Mouse (Mus musculus) embryonic facial prominence, embryonic 11.5 days (tissue): ENCODE data around the gene Mat2b. TPM values are rescaled to one million over a fixed set of nuclear protein-coding genes. Genes with fewer than 3 reads are reported as not detected.

ENCODE experiments used
- ATAC-seq: fragments of 200-750 bp; cut with Nextera tagmentation; replicated peaks from 2 replicates; pipeline ENCODE4 v1.8.0; 2017; ENCODE audit warnings: low read depth; ENCODE audit not compliant: insufficient number of reproducible peaks, low FRiP score, low TSS enrichment
- DNase-seq: peaks from one replicate; pipeline ENCODE4 v3.0.0-alpha.2; 2015; ENCODE audit warnings: low spot score
- H3K27ac ChIP-seq: fragments of 300-500 bp; sonication (generic); replicated peaks from 2 replicates; pipeline ENCODE4 v1.5.1; 2014; ENCODE audit warnings: mild to moderate bottlenecking, low read depth, low read length, control low read depth
- H3K27me3 ChIP-seq: fragments of 300-500 bp; sonication (generic); 2 replicates; pipeline ENCODE4 v1.6.1; 2014; ENCODE audit warnings: mild to moderate bottlenecking, low read length, moderate library complexity, mixed read lengths; ENCODE audit not compliant: control insufficient read depth, insufficient read depth
- H3K36me3 ChIP-seq: fragments of 300-500 bp; sonication (generic); replicated peaks from 2 replicates; pipeline ENCODE4 v1.6.1; 2014; ENCODE audit warnings: low read depth, mild to moderate bottlenecking, low read length, moderate library complexity, mixed read lengths; ENCODE audit not compliant: control insufficient read depth, insufficient read depth
- H3K4me1 ChIP-seq: fragments of 300-500 bp; sonication (generic); 2 replicates; pipeline ENCODE4 v1.6.1; 2014; ENCODE audit warnings: low read length, mixed read lengths; ENCODE audit not compliant: control insufficient read depth, insufficient read depth
- H3K4me2 ChIP-seq: fragments of 300-500 bp; sonication (generic); 2 replicates; pipeline ENCODE4 v1.6.1; 2014; ENCODE audit warnings: low read depth, mild to moderate bottlenecking, control low read depth, low read length, moderate library complexity
- H3K4me3 ChIP-seq: fragments of 300-500 bp; sonication (generic); 2 replicates; pipeline ENCODE4 v1.5.1; 2014; ENCODE audit warnings: low read depth, low read length, control low read depth
- H3K9ac ChIP-seq: fragments of 300-500 bp; sonication (generic); replicated peaks from 2 replicates; pipeline ENCODE4 v1.6.1; 2014; ENCODE audit warnings: mild to moderate bottlenecking, control low read depth, low read length
- H3K9me3 ChIP-seq: fragments of 300-500 bp; sonication (generic); replicated peaks from 2 replicates; pipeline ENCODE4 v1.6.1; 2016; ENCODE audit warnings: mild to moderate bottlenecking, low read length, inconsistent platforms, mixed read lengths; ENCODE audit not compliant: control insufficient read depth
- WGBS: fragments of 180-500 bp; shearing (Covaris S2); extraction: QIAGEN DNeasy Blood & Tissue Kit; methylation state at CpG from one replicate; pipeline ENCODE4 v1.1.7; 2014; 5-methylcytosine and 5-hydroxymethylcytosine counted together
- polyA plus RNA-seq: library from polyadenylated mRNA; unstranded; fragments of >200 nt; fragmentation: Nextera tagmentation; extraction: Ambion mirVana; gene quantifications from 2 replicates; pipeline ENCODE4 v1.2.1, GENCODE M21; 2014

Mat2b gene
- polyA plus RNA-seq, 1 experiment from 2014 or later = 108 TPM

DNA sequence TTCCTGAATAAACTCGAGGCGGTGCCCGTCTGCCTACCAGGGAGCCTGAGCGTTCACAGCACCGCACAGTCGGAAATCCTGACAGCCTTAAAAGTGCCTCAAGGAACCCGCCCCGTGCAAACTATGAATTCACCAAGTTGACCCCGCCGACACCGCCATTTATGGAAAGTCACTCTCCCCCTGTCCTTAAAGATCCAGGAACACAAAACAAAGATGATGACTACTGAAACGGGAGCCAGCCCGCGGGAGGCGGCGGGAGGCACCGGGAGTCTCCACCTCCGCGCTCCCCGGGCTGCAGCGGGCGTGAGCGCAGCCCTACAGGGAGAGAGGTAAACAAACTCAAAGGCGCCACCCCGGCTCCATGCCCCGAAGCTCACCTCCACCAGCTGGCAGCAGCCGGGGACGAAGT lies 2.9 kb downstream of the Mat2b start:
- no peaks in the 10 kb centered on the region for H3K27me3 ChIP-seq
- no peak for DNase-seq
- H3K27ac ChIP-seq = no peak overlapping the region
- H3K36me3 ChIP-seq = no peaks in the 10 kb centered on the region; the same call in 1 of the 2 replicates
- no peaks in the 10 kb centered on the region for H3K4me1 ChIP-seq
- H3K4me2 ChIP-seq = peak overlapping the region; percentile 78
- peak overlapping the region; percentile 77 for H3K4me3 ChIP-seq
- peak overlapping the region; percentile 66 for H3K9ac ChIP-seq
- WGBS = 0% methylated on average over 26 of the region's 28 CpGs
- no peaks in the 10 kb centered on the region for H3K9me3 ChIP-seq
- ATAC-seq = peak; percentile 74

DNA sequence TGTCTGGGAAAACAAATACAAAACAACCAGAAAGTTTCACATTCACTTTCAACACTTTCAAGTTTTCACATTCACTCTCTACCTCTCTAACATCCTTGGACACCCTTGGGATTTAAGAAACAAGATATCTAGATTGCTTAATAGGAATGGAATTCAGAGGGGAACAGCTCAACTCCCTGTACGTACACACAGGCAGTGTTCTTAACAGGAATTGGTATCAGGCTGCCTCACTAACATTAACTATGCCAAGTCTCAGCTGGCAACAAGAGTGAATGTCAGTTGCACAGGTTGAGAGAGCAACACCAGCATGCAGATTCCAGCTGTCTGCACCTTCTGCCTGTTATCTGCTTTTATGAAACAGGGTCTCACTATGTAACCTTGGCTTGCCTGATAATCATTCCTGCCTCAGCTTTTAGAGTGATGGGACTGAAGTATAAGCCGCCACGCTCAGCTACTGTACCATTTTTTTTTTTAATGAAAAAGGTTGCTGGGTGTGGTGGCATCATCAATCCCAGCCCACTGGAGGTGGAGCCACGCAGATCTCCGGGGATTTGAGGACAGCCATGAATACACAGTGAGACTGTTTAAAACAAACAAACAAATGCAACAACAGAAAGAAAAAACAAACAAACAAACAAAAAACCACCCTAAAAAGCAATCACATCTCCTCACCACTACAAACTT lies 4.4 kb downstream of the Mat2b start:
- 77% methylated on average over 5 of the region's 5 CpGs for WGBS
- H3K27ac ChIP-seq = no peak overlapping the region
- H3K4me3 ChIP-seq = no peak overlapping the region
- H3K4me2 ChIP-seq = no peak overlapping the region
- H3K36me3 ChIP-seq = no peaks in the 10 kb centered on the region; the same call in 1 of the 2 replicates
- ATAC-seq (no peak), DNase-seq (no peak)
- H3K9me3 ChIP-seq = no peaks in the 10 kb centered on the region
- H3K4me1 ChIP-seq = no peaks in the 10 kb centered on the region
- H3K9ac ChIP-seq = no peak overlapping the region
- no peaks in the 10 kb centered on the region for H3K27me3 ChIP-seq

DNA sequence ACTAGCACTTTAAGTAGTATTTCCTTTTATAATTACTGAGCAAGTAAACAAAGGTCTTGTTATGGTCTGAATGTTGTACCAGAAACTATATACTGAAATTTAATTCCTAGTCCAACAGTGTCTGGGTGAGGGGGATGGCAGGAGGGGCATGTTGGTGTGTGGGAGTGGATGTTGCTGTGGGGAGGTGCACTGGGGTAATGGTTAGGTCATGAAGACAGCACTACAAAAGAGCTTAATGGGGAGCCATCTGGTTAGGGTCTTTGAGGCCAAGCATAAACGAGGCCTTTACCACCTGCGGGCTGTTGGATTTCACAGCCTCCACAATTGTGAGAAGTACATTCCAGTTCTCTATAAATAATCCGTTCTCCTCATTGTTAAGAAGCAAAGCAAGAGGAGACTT lies 11.7 kb downstream of the Mat2b start:
- no peaks in the 10 kb centered on the region for H3K9me3 ChIP-seq
- no peak overlapping the region for H3K9ac ChIP-seq
- no peak overlapping the region for H3K4me3 ChIP-seq
- 81% methylated on average over 3 of the region's 3 CpGs for WGBS
- DNase-seq = no peak
- no peak for ATAC-seq
- no peaks in the 10 kb centered on the region for H3K4me1 ChIP-seq
- H3K27ac ChIP-seq = no peak overlapping the region
- no peaks in the 10 kb centered on the region; the same call in none of the 2 replicates for H3K36me3 ChIP-seq
- H3K4me2 ChIP-seq = no peak overlapping the region
- H3K27me3 ChIP-seq = no peaks in the 10 kb centered on the region

DNA sequence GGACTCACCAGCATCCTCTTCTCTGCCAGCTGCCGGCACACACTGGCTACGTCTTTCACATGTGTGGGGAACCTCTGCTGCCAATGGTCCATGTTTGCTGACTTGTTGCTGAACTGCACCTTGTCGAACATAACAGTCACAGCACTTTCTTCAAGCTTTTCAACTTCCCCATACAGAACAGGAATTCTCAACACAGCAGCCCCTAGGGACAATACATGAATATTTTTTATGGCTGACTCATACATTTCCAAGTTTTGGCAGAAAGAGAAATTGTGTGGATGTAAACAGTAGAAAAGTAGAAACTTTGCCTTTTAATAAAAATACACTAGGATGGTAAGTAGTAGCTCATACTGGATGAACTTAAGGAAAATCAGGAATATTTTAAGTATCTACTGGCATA lies 12.5 kb downstream of the Mat2b start:
- WGBS = 88% methylated on average over 3 of the region's 3 CpGs
- no peak for ATAC-seq
- Histone ChIP-seq H3K27ac (no peak overlapping the region), H3K4me3 (no peak overlapping the region), H3K36me3 (peaks cover 6% of the 10 kb centered on the region), H3K9ac (no peak overlapping the region), H3K27me3 (no peaks in the 10 kb centered on the region), H3K4me2 (no peak overlapping the region), H3K9me3 (no peaks in the 10 kb centered on the region), H3K4me1 (no peaks in the 10 kb centered on the region)
- no peak for DNase-seq

DNA sequence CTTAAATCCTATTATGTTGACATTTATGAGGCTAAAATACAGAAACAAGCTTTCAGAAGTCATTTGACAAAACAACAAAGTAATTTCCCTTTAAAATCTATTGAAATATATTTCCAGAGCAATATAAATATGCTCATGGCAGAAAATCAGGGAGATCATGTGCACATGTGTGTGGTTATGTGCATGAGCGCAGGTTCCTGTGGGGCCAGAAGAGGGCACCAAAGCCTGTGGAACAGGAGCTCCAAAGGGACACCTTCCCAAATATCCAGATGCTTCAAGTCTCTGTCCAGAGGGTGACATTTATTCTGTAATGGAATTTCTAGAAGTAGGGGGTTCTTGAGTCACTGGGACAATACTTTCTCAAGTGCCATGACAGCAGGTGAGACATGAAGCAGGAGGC lies 17.8 kb downstream of the Mat2b start:
- no peaks in the 10 kb centered on the region for H3K4me1 ChIP-seq
- no peak overlapping the region for H3K4me3 ChIP-seq
- H3K9me3 ChIP-seq = no peaks in the 10 kb centered on the region
- WGBS = 100% methylated on average over 1 of the region's 1 CpGs
- H3K9ac ChIP-seq = no peak overlapping the region
- no peaks in the 10 kb centered on the region for H3K27me3 ChIP-seq
- no peak overlapping the region for H3K4me2 ChIP-seq
- no peak overlapping the region for H3K27ac ChIP-seq
- ATAC-seq (no peak), DNase-seq (no peak)
- peaks cover 9% of the 10 kb centered on the region for H3K36me3 ChIP-seq

DNA sequence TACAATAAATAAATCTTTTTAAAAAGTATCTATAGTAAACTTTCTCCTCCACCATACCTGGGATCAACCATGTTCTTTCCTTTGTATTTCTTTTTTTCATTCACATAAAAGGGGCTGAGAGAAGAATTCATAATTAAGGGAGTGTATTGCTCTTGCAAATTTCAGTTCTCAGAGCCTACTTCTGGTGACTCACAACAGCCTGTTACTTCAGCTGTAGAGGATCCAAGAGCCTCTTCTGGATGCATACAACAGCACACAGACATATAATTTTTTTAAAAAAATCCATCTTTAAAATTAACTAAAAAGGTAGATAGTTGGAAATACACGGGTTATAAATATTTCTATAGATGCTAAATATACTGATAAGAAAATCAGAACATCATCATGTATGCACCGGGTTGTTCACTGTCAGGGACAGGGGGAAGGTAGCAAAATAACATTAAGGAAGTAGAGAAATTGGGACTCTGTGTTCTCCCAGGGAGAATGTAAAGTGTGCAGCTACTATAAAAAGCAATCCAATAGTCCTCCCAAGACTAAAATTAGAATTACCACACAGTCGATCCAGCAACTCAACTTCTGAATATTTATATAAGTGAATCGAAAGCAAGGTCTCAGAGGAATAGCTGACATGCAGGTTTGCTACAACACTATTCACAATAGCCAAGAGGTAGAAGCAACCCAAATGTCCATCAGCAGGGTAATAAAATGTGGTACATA lies 19.8 kb downstream of the Mat2b start:
- 88% methylated on average over 4 of the region's 4 CpGs for WGBS
- Histone ChIP-seq H3K36me3 (peaks cover 9% of the 10 kb centered on the region), H3K9ac (no peak overlapping the region), H3K27ac (no peak overlapping the region), H3K4me1 (no peaks in the 10 kb centered on the region), H3K27me3 (no peaks in the 10 kb centered on the region), H3K4me3 (no peak overlapping the region), H3K9me3 (no peaks in the 10 kb centered on the region), H3K4me2 (no peak overlapping the region)
- DNase-seq = no peak
- no peak for ATAC-seq

DNA sequence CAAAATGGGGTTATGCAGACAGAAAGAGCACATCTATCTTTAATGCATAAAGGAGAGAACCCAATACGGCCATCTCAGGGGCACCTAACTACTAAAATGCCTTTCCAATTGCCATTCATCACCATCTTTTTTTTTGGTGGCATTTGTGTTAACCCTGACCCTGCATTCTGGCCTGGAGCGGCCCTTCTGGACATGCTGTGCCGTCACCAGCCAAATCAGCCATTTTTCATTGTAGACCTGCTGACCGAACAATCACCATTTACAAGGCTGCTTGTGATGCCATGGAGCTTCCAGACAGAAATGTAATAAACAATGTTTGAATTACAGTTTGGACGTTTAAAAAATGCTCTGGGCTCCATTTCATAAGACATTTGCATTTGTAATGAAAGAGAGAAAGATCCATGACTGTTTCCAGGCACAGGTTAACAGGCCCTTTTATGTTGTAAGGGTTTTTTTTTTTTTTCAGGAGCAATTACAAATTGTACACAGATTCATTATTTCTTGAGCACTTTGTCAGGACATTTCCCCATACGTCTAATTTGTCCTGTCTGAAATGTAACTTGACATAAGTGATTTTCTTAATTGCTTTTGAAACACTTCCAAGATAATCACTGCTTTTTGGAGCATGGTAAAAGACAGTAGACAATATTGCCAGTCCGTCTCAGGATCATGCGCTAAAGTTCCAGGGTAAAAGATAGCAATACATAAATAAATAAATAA lies 45.1 kb downstream of the Mat2b start:
- H3K9me3 ChIP-seq = no peaks in the 10 kb centered on the region
- no peak overlapping the region for H3K4me3 ChIP-seq
- no peak for DNase-seq
- no peaks in the 10 kb centered on the region for H3K36me3 ChIP-seq
- WGBS = 86% methylated on average over 8 of the region's 8 CpGs
- H3K27me3 ChIP-seq = no peaks in the 10 kb centered on the region
- no peak overlapping the region for H3K4me2 ChIP-seq
- no peaks in the 10 kb centered on the region for H3K4me1 ChIP-seq
- H3K9ac ChIP-seq = no peak overlapping the region
- no peak overlapping the region for H3K27ac ChIP-seq
- ATAC-seq = no peak

DNA sequence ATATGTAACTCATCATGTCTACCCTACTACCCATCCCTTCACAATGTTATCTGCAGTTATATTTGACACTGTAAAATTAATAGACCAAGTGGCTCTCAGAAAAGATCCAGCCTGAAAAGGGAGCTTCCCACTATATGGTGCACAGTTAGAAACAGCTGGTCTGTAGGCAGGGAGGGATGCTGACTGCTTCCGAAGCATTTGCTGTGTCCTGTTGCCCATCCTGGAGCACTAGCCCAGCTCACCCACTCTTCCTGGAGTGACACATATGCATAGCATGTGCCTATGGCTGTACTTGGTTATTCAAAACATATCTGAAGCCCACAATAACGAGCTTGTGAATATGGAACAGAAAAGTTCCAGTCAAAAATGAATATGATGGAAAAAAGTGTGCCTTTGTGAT lies 47.8 kb downstream of the Mat2b start:
- no peaks in the 10 kb centered on the region for H3K36me3 ChIP-seq
- ATAC-seq (no peak), DNase-seq (no peak)
- no peaks in the 10 kb centered on the region for H3K9me3 ChIP-seq
- H3K27me3 ChIP-seq = no peaks in the 10 kb centered on the region
- H3K4me3 ChIP-seq = no peak overlapping the region
- H3K27ac ChIP-seq = no peak overlapping the region
- WGBS = 81% methylated on average over 2 of the region's 2 CpGs
- no peaks in the 10 kb centered on the region for H3K4me1 ChIP-seq
- no peak overlapping the region for H3K9ac ChIP-seq
- H3K4me2 ChIP-seq = no peak overlapping the region
